Mouse (Mus musculus) embryonic facial prominence, embryonic 15.5 days (tissue): ENCODE results near the gene Smarcd3. TPM values are rescaled to one million over a fixed set of nuclear protein-coding genes. Genes with fewer than 3 reads are reported as not detected.

Experiments used
- ATAC-seq: fragments of 200-750 bp; cut with Nextera tagmentation; 2 replicates; pipeline ENCODE4 v1.8.0; 2017; ENCODE audit warnings: low read depth, moderate TSS enrichment; ENCODE audit not compliant: insufficient number of reproducible peaks, low FRiP score, low TSS enrichment
- H3K27ac ChIP-seq: fragments of 300-500 bp; sonication (generic); replicated peaks from 2 replicates; pipeline ENCODE4 v1.5.1; 2015; ENCODE audit warnings: mild to moderate bottlenecking, inconsistent platforms
- H3K27me3 ChIP-seq: fragments of 300-500 bp; sonication (generic); 2 replicates; pipeline ENCODE4 v1.6.1; 2015; ENCODE audit warnings: inconsistent platforms
- H3K36me3 ChIP-seq: fragments of 300-500 bp; sonication (generic); 2 replicates; pipeline ENCODE4 v1.6.1; 2015; ENCODE audit warnings: mild to moderate bottlenecking, inconsistent platforms
- H3K4me1 ChIP-seq: fragments of 300-500 bp; sonication (generic); 2 replicates; pipeline ENCODE4 v1.6.1; 2015; ENCODE audit warnings: inconsistent platforms
- H3K4me2 ChIP-seq: fragments of 300-500 bp; sonication (generic); replicated peaks from 2 replicates; pipeline ENCODE4 v1.6.1; 2015; ENCODE audit warnings: mild to moderate bottlenecking, inconsistent platforms
- H3K4me3 ChIP-seq: fragments of 300-500 bp; sonication (generic); replicated peaks from 2 replicates; pipeline ENCODE4 v1.5.1; 2015; ENCODE audit warnings: mild to moderate bottlenecking, inconsistent platforms
- H3K9ac ChIP-seq: fragments of 300-500 bp; sonication (generic); 2 replicates; pipeline ENCODE4 v1.6.1; 2015; ENCODE audit warnings: inconsistent platforms
- H3K9me3 ChIP-seq: fragments of 300-500 bp; sonication (generic); replicated peaks from 2 replicates; pipeline ENCODE4 v1.6.1; 2016; ENCODE audit warnings: inconsistent platforms
- WGBS: fragments of 180-500 bp; shearing (Covaris S2); methylation state at CpG from one replicate; pipeline ENCODE4 v1.1.7; 2015; 5-methylcytosine and 5-hydroxymethylcytosine counted together
- microRNA counts: library from miRNA; unstranded; fragments of <30 nt; microRNA quantifications from one replicate; lab custom pipeline; 2016
- microRNA-seq: library from miRNA; unstranded; fragments of <30 nt; microRNA quantifications from one replicate; pipeline ENCODE4, GENCODE M21; 2016; ENCODE audit warnings: borderline number of aligned reads
- polyA plus RNA-seq: library from polyadenylated mRNA; unstranded; fragments of >200 nt; fragmentation: Nextera tagmentation; extraction: Ambion mirVana; gene quantifications from 2 replicates; pipeline ENCODE4 v1.2.1, GENCODE M21; 2015

Smarcd3 gene
- polyA plus RNA-seq, 1 experiment from 2014 or later, result 42.4 TPM

DNA sequence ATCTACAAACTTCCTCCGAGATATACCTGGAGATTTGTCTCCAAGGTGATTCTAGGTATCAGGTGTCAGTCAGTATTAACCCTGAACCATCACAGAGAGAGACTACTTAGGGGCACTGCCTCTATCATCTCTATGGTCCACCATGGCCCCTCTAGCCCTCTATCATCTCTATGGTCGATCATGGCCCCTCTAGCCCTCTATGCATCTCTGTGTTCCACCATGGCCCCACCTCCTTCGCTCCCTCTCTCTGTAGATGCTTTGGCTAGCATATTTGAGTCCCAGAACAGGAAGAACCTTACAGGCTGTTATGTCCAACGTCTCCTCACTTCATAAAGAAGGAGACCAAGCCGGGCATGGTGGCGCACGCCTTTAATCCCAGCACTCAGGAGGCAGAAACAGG, 81.6 kb downstream of the Smarcd3 start:
- Histone ChIP-seq H3K27me3 (no peaks in the 10 kb centered on the region), H3K4me2 (no peak overlapping the region), H3K4me3 (no peak overlapping the region), H3K36me3 (no peaks in the 10 kb centered on the region), H3K9ac (no peak overlapping the region), H3K9me3 (no peaks in the 10 kb centered on the region), H3K4me1 (peaks cover 27% of the 10 kb centered on the region), H3K27ac (no peak overlapping the region)
- ATAC-seq, result no peak
- 81% methylated on average over 7 of the region's 7 CpGs for WGBS

DNA sequence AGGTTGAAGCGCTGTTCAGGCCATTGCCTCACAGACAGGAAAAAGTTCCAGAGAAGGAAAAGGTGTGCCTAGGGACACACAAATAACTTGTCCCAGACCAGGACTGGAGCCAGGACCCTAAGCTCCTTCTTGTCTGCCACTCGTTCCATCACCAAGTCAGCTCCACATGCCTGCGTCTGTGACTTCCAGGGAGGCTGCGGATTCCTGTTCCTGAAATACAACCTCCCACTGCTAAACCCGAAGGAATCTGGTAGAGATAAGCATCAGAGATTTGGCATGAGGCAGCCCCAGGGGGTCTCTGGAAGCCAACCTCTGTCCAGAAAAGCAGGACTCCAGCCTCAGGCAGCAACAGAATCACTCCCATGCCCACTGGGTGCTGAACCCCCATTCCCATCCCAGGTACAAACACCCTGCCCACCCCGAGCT, 83.1 kb downstream of the Smarcd3 start:
- Histone ChIP-seq H3K36me3 (no peaks in the 10 kb centered on the region), H3K4me2 (peak overlapping the region; percentile 30), H3K9ac (no peak overlapping the region), H3K4me1 (peaks cover 31% of the 10 kb centered on the region), H3K27ac (no peak overlapping the region), H3K4me3 (no peak overlapping the region), H3K9me3 (no peaks in the 10 kb centered on the region), H3K27me3 (no peaks in the 10 kb centered on the region)
- WGBS, result 11% methylated on average over 6 of the region's 6 CpGs
- no peak; the same call in 1 of the 2 replicates for ATAC-seq

MicroRNAs encoded within 50 kb of the gene (microRNA counts, 519-probe panel; counts per million panel counts)
- 1,692 counts per million, percentile 19 among the panel's probes with 10 or more counts for microRNA mmu-miR-671-3p (lab: Ali Mortazavi, UCI)
- not detected for microRNA mmu-miR-671-5p (lab: Ali Mortazavi, UCI)

Small RNAs within 50 kb of the gene (microRNA-seq; reads per million reads assigned to microRNA genes)
- 482 reads per million, percentile 71 among the genes with 10 or more reads in this experiment for gene Mir671

Other genes starting within 250 kb of the Smarcd3 start
- 3.9 and 4.7 TPM in 2 replicates for gene Atg9b, start 232.3 kb downstream of the Smarcd3 start, polyA plus RNA-seq
- 40.7 and 47.0 TPM in 2 replicates for gene Abcb8, start 230.7 kb downstream of the Smarcd3 start, polyA plus RNA-seq
- 0.95 and 1.6 TPM in 2 replicates for gene Asic3, start 211.0 kb downstream of the Smarcd3 start, polyA plus RNA-seq
- gene Cdk5, start 200.9 kb downstream of the Smarcd3 start, polyA plus RNA-seq, result 52.9 and 54.1 TPM in 2 replicates
- 37.6 and 38.9 TPM in 2 replicates for gene Slc4a2, start 200.6 kb downstream of the Smarcd3 start, polyA plus RNA-seq
- gene Fastk, start 179.1 kb downstream of the Smarcd3 start, polyA plus RNA-seq, result 123 and 135 TPM in 2 replicates
- gene Tmub1, start 176.6 kb downstream of the Smarcd3 start, polyA plus RNA-seq, result 20.5 and 21.4 TPM in 2 replicates
- gene Agap3, start 172.2 kb downstream of the Smarcd3 start, polyA plus RNA-seq, result 45.0 and 49.9 TPM in 2 replicates
- gene Gbx1, start 97.2 kb downstream of the Smarcd3 start, polyA plus RNA-seq, result 0.07 TPM in 1 of 2 replicates, not detected in the other
- gene Asb10, start 83.4 kb downstream of the Smarcd3 start, polyA plus RNA-seq, result 1.1 and 1.2 TPM in 2 replicates
- 0.07 TPM in 1 of 2 replicates, not detected in the other for gene 4931409K22Rik, start 67.6 kb downstream of the Smarcd3 start, polyA plus RNA-seq
- 93.7 and 100 TPM in 2 replicates for gene Abcf2, start 46.9 kb downstream of the Smarcd3 start, polyA plus RNA-seq
- 30.3 and 33.1 TPM in 2 replicates for gene Chpf2, start 37.7 kb downstream of the Smarcd3 start, polyA plus RNA-seq
- gene Nub1, start 61.1 kb upstream of the Smarcd3 start, polyA plus RNA-seq, result 31.5 and 34.4 TPM in 2 replicates
- gene Wdr86, start 106.3 kb upstream of the Smarcd3 start, polyA plus RNA-seq, result 31.3 and 35.9 TPM in 2 replicates
- gene Crygn, start 133.6 kb upstream of the Smarcd3 start, polyA plus RNA-seq, result 2.6 and 2.8 TPM in 2 replicates
- 200 and 202 TPM in 2 replicates for gene Rheb, start 218.2 kb upstream of the Smarcd3 start, polyA plus RNA-seq